In the genomic region with DNA sequence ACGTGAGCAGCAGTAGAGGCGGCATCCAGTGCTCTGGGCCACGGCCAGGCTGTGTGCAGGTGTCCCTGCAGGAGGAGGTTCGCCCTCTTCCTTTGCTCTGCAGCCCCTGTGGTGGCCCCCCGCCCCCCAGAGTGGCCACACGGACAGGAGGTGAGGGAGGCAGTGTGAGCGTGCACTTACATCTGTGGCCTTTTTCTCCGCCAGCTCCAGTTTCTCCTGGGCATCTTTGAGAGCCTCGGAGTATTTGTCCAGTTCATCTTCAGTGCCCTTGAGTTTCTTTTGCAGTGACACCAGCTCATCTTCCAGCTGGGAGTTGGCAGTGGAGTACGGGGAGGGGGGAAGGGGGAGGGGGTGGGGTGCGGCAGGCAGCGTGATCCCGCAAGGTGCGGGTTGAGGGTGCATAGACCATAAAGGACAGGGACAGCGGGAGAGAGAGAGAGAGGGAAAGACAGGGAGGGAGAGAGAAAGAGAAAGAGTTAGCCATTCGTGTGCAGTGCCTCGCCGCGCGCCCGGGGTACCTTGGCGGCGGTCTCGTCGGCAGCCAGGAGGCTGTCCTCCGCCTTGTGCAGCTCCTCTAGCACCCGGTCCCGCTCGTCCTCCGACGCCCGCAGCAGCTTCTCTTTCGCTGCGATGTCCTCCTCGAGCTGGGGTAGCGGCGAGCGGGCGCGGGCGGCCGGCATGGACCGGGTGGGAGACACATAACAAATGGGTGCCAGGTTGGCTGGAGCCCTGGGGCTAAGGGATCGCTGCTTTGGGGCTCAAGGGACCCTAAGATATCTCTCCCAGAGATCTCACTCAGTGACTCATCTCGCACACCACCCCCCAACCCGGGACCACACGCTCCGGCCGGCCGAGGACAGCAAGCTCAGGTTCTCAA, we compare ENCODE assay signal across 7 mouse cellular contexts. TPM values are rescaled to one million over a fixed set of nuclear protein-coding genes. Genes with fewer than 3 reads are reported as not detected.
A peak's percentile ranks its signal among the peaks of the same experiment; 100 is the strongest.
DNase-seq lines count a peak whose midpoint lies in the region; ATAC-seq and TF ChIP-seq lines count a peak whose summit lies in the region.

No protein-coding gene starts in this region.

- TF ChIP-seq POLR2A in lung, adult 2 months (IDR thresholded peaks at IDR 0.05; ENCODE audit: borderline replicate concordance, extremely low read depth, low read depth, low read length): no peak

- WGBS in lung, adult 2 months: 2% methylated on average over 50 of the region's 50 CpGs
- under 1% methylated on average over 50 of the region's 50 CpGs for WGBS in embryonic facial prominence, embryonic 15.5 days
- WGBS in intestine, embryonic 16.5 days: under 1% methylated on average over 42 of the region's 50 CpGs

- H3K9ac ChIP-seq in embryonic facial prominence, embryonic 15.5 days: peak overlapping the region; percentile 79
- H3K9ac ChIP-seq in intestine, embryonic 16.5 days (ENCODE audit: low read depth, low read length): peak overlapping the region; percentile 90

- no peak for DNase-seq in lung, adult 2 months
- DNase-seq in lung, postnatal 36 days: no peak
- DNase-seq in ZHBTc4 (ENCODE audit: low read depth, low spot score): peak; percentile 31
- peak; percentile 39 for DNase-seq in naive thymus-derived CD4-positive, alpha-beta T cell, adult 2 months (ENCODE audit: low read depth)
- DNase-seq in frontal cortex, postnatal 10 days (ENCODE audit: low spot score in 2 of 2): no peak

- no peaks in the 10 kb centered on the region for H3K27me3 ChIP-seq in embryonic facial prominence, embryonic 15.5 days
- no peaks in the 10 kb centered on the region for H3K27me3 ChIP-seq in intestine, embryonic 16.5 days (replicated peaks; ENCODE audit: control insufficient read depth, insufficient read depth, low read length)

- no peaks in the 10 kb centered on the region for H3K36me3 ChIP-seq in embryonic facial prominence, embryonic 15.5 days
- H3K36me3 ChIP-seq in intestine, embryonic 16.5 days (ENCODE audit: control insufficient read depth, insufficient read depth, low read length): no peaks in the 10 kb centered on the region

- H3K4me2 ChIP-seq in embryonic facial prominence, embryonic 15.5 days (replicated peaks): peak overlapping the region; percentile 69
- H3K4me2 ChIP-seq in intestine, embryonic 16.5 days (ENCODE audit: low read depth, low read length): peak overlapping the region; percentile 88

- H3K4me1 ChIP-seq in lung, adult 2 months (ENCODE audit: control insufficient read depth, insufficient read depth, low read length): peaks cover 2% of the 10 kb centered on the region; the same call in 1 of the 2 replicates
- H3K4me1 ChIP-seq in embryonic facial prominence, embryonic 15.5 days: peaks cover 46% of the 10 kb centered on the region
- H3K4me1 ChIP-seq in intestine, embryonic 16.5 days (ENCODE audit: control insufficient read depth, insufficient read depth, low read length): peaks cover 22% of the 10 kb centered on the region

- peak overlapping the region; percentile 67 for H3K4me3 ChIP-seq in lung, adult 2 months (replicated peaks; ENCODE audit: extremely low read depth, low read depth, low read length)
- peak overlapping the region; percentile 57 for H3K4me3 ChIP-seq in embryonic facial prominence, embryonic 15.5 days (replicated peaks)
- H3K4me3 ChIP-seq in intestine, embryonic 16.5 days (ENCODE audit: low read length): peak overlapping the region; percentile 90

- ATAC-seq in embryonic facial prominence, embryonic 15.5 days (ENCODE audit: insufficient number of reproducible peaks, low FRiP score, low TSS enrichment, low read depth): no peak
- ATAC-seq in intestine, embryonic 16.5 days: no peak

- TF ChIP-seq CTCF in lung, adult 2 months (IDR thresholded peaks at IDR 0.05; ENCODE audit: insufficient read depth, low read length): no peak

- H3K9me3 ChIP-seq in embryonic facial prominence, embryonic 15.5 days (replicated peaks): no peaks in the 10 kb centered on the region
- H3K9me3 ChIP-seq in intestine, embryonic 16.5 days (ENCODE audit: control insufficient read depth, low read length): no peaks in the 10 kb centered on the region

- H3K27ac ChIP-seq in embryonic facial prominence, embryonic 15.5 days (replicated peaks): peak overlapping the region; percentile 91
- peak overlapping the region; percentile 95 for H3K27ac ChIP-seq in intestine, embryonic 16.5 days (ENCODE audit: low read length)

RNA-seq across cellular contexts. Expression of gene Tpm1, which starts 1.4 kb away (rescaled TPM):
- 168 and 359 TPM in 2 replicates for polyA plus RNA-seq in lung, adult 2 months (2012; rRNA removed)
- polyA plus RNA-seq in embryonic facial prominence, embryonic 15.5 days (2015; fragmentation: Nextera tagmentation; extraction: Ambion mirVana): 870 and 880 TPM in 2 replicates
- 1,080 and 1,114 TPM in 2 replicates for polyA plus RNA-seq in intestine, embryonic 16.5 days (2015; fragmentation: Nextera tagmentation; extraction: Ambion mirVana)

Comparison
In these comparisons a context has a peak if more than half of its experiments do, and no peak if none do; other contexts are left out.
1. DNase-seq: peak in ZHBTc4 (single experiment) and naive thymus-derived CD4-positive, alpha-beta T cell, adult 2 months (single experiment); none in lung, adult 2 months (single experiment), lung, postnatal 36 days (single experiment) and frontal cortex, postnatal 10 days (0 of 2).
2. Peak in every context shown above with its lines, with median percentiles within 50 percentile points of each other: H3K4me3 ChIP-seq.